Mouse (Mus musculus) T-cell, adult 66 days (primary cell): Measurements from ENCODE around the gene Ube3a. TPM values are rescaled to one million over a fixed set of nuclear protein-coding genes. Genes with fewer than 3 reads are reported as not detected.

Experiments used
- total RNA-seq, 2 experiments: library from RNA; stranded (reverse); gene quantifications; 3 replicates in 1 of 2; 4 replicates in 1 of 2; pipeline ENCODE4 v1.2.4; 2023

The Ube3a gene
- total RNA-seq, result 100 to 1,000 TPM; 145 to 169 TPM

GRCm38 (mm10) chr7:59228045-59228865, at the start of gene Ube3a:
TSS of gene Ube3a (plus strand) at chr7:59228750.

